Mouse (Mus musculus): ENCODE results near the gene Ier5. TPM values are rescaled to one million over a fixed set of nuclear protein-coding genes. Genes with fewer than 3 reads are reported as not detected.

The Ier5 gene
- 5.1 and 6.3 TPM in 2 replicates for polyA plus RNA-seq (2015; fragmentation: Nextera tagmentation; extraction: Ambion mirVana)

DNA sequence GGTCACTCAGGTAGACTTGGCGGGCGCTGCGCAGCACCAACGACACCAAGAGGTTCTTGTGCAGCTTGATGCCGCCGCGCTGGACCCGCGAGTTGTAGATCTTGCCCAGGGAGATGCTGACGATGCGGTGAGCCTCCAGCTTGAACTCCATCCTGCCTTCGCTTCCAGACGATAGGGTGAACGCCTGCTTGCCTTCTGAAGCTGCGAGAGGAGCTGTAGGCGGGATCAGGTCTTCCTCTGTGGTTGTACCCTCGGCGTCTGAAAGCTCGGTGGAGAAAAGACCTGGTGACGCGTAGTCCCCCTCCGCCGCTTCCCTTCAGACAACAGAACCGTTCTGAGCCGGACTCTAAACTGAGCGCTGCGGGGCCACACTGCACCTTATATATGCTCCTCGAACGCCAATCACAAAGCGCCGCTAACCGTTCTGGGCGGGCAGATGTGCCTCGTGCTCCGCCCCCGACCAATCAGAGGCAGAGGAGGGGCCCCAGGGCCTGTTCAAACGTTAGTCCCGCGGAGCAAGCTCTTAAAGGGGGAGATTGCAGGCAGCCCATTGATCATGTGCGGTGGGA lies at the start of gene Ier5:
Ier5 (minus strand) TSS at position 357 of the 569 bp plus-strand sequence.

DNA sequence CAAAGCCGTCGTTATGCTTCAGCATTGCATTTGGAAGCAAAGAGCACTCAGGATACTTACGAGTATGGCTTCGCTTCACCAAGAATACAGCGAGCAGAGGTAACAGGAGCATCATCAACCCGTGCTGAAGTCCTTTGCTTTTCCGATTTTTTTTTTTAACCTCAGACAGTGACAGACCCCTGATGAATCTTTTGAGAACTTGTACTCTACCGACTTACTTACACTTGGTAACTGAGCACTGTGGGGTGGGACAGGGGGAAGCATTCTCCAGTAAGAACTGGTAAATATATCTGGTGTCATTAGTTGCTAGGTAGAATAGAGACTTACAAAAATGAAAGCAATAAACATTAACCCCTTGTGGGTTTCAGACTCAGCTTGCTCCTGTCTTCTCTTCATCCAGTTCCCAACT lies 47.1 kb upstream of the Ier5 start, which contains the start of gene Mr1:
Mr1 (minus strand) TSS at position 243 of the 409 bp plus-strand sequence.

Other genes with a start within 250 kb of the Ier5 start
- 11.4 and 16.0 TPM in 2 replicates for gene Cacna1e, start 215.1 kb downstream of the Ier5 start, polyA plus RNA-seq (2015; fragmentation: Nextera tagmentation; extraction: Ambion mirVana)
- gene Mr1, start 47.2 kb upstream of the Ier5 start, polyA plus RNA-seq (2015; fragmentation: Nextera tagmentation; extraction: Ambion mirVana) = 2.9 and 3.0 TPM in 2 replicates
- 73.1 and 78.0 TPM in 2 replicates for gene Stx6, start 59.1 kb upstream of the Ier5 start, polyA plus RNA-seq (2015; fragmentation: Nextera tagmentation; extraction: Ambion mirVana)
- 2.5 and 2.6 TPM in 2 replicates for gene BC034090, start 144.8 kb upstream of the Ier5 start, polyA plus RNA-seq (2015; fragmentation: Nextera tagmentation; extraction: Ambion mirVana)